Mouse (Mus musculus): ENCODE measurements around the gene Ssh2. TPM values are rescaled to one million over a fixed set of nuclear protein-coding genes. Genes with fewer than 3 reads are reported as not detected.

Gene Ssh2
- polyA plus RNA-seq, 1 experiment from 2014 or later, result 13.8 TPM

GRCm38 (mm10) chr11:77456866-77457265 lies 240.8 kb downstream of the Ssh2 start:
- 0 out of 2 replicates have a peak, but pooled peaks cover 2% of the 10 kb centered on the region for H3K4me1 ChIP-seq (ENCODE audit: control insufficient read depth, insufficient read depth, low read depth, low read length)
- ATAC-seq, result no peak
- WGBS, result 65% methylated on average over 6 of the region's 6 CpGs

DNA sequence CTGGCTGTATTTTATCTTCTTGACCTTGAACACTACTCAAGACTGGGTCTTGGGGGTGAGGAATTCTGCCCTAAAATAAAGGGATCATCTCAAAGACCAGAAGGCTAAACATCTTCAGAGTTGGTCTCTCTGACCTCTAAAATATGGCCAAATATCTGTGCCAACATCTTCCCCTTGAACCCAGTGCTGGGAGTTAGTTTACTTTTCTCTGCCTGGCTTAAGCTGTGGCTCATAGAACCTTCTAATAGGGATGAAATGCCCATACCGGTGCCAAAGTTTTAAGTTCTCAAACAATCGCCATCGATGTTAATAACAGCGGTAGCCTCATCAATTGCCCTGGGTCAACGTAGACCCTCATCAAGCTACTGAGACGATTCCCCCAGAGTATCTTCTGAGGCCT lies 245.8 kb downstream of the Ssh2 start:
- Histone ChIP-seq H3K4me1 (ENCODE audit: control insufficient read depth, insufficient read depth, low read depth, low read length) (peaks cover 8% of the 10 kb centered on the region; the same call in 1 of the 2 replicates), H3K36me3 (ENCODE audit: control insufficient read depth, insufficient read depth, low read length) (no peaks in the 10 kb centered on the region), H3K27ac (ENCODE audit: low read depth, low read length) (no peak overlapping the region), H3K9me3 (ENCODE audit: control insufficient read depth, low read length) (no peaks in the 10 kb centered on the region), H3K9ac (ENCODE audit: low read depth, low read length) (peak overlapping the region; percentile 66), H3K4me3 (ENCODE audit: low read length) (peak overlapping the region; percentile 59), H3K27me3 (replicated peaks; ENCODE audit: control insufficient read depth, insufficient read depth, low read length) (peaks cover 18% of the 10 kb centered on the region), H3K4me2 (ENCODE audit: low read length) (peak overlapping the region; percentile 99)
- no peak for ATAC-seq
- WGBS, result 2% methylated on average over 6 of the region's 6 CpGs

More at GRCm38 (mm10) chr11:77456866-77457265, 240.8 kb downstream of the Ssh2 start:
- Histone ChIP-seq H3K9ac (ENCODE audit: low read depth, low read length) (no peak overlapping the region), H3K4me2 (ENCODE audit: low read length) (no peak overlapping the region), H3K27ac (ENCODE audit: low read depth, low read length) (no peak overlapping the region), H3K4me3 (ENCODE audit: low read length) (no peak overlapping the region), H3K9me3 (ENCODE audit: control insufficient read depth, low read length) (no peaks in the 10 kb centered on the region), H3K27me3 (replicated peaks; ENCODE audit: control insufficient read depth, insufficient read depth, low read length) (peaks cover 7% of the 10 kb centered on the region), H3K36me3 (ENCODE audit: control insufficient read depth, insufficient read depth, low read length) (peaks cover 11% of the 10 kb centered on the region)

DNA sequence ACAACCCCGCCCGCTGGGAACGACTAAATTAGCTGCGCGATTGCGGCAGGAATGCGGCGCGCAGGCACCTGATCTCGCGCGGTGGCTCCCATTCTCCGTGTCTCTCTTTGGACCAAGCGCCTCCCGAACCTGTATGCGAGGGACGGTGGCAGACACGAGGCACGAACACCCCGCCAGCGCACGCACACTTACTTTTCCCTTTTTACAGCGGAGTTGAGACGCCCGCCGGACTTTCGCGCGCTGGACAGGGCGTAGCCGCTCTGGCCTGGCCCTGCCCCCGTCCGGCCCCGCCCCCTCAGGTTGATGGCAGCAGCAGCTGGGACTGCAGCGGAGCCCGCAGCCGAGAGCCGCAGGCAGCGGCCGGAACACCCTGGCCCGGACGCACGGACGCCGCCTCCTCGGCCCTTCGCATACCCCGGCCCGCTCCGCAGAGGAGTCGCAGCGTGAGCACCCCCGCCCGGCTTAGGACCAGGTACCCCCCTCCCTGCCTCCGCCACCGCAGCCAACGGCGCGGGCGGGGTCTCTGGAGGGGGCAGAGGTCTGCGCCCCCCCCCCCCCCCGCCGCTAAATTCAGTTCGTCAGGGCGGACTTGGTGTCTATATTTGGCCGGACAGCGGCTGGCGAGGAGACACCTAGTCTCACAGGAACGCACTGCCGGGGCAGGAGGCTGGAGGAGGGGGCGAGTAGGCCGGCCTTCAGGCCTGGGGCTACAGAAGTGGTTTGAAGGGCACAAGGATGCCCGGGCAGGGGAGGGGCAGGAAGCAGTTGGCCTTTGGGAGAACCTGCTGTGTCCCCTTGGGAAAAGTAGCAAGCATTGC lies 246.4 kb downstream of the Ssh2 start, which contains the start of gene Coro6:
Gene Coro6, plus strand, starts transcription at position 129 of the 818 bp plus-strand sequence.
- peak within 1 kb of the TSS; percentile 59 for H3K4me3 ChIP-seq (ENCODE audit: low read length)
- no peak within 1 kb of the TSS for H3K27ac ChIP-seq (ENCODE audit: low read depth, low read length)
- H3K27me3 ChIP-seq (replicated peaks; ENCODE audit: control insufficient read depth, insufficient read depth, low read length), result peaks cover 23% of the 10 kb centered on the region
- no peaks in the 10 kb centered on the region for H3K36me3 ChIP-seq (ENCODE audit: control insufficient read depth, insufficient read depth, low read length)
- no peaks in the 10 kb centered on the region for H3K9me3 ChIP-seq (ENCODE audit: control insufficient read depth, low read length)
- ATAC-seq, result peak; percentile 44; the same call in 1 of the 2 replicates
- peak within 1 kb of the TSS; percentile 66 for H3K9ac ChIP-seq (ENCODE audit: low read depth, low read length)
- H3K4me1 ChIP-seq (ENCODE audit: control insufficient read depth, insufficient read depth, low read depth, low read length), result peaks cover 8% of the 10 kb centered on the region; the same call in 1 of the 2 replicates
- H3K4me2 ChIP-seq (ENCODE audit: low read length), result peak within 1 kb of the TSS; percentile 99
- WGBS, result under 1% methylated on average over 41 of the region's 73 CpGs

- H3K4me3 ChIP-seq (ENCODE audit: low read length), result peak overlapping the region; percentile 59
- no peaks in the 10 kb centered on the region for H3K36me3 ChIP-seq (ENCODE audit: control insufficient read depth, insufficient read depth, low read length)
- no peak overlapping the region for H3K9ac ChIP-seq (ENCODE audit: low read depth, low read length)
- H3K27ac ChIP-seq (ENCODE audit: low read depth, low read length), result no peak overlapping the region
- WGBS, result 49% methylated on average over 8 of the region's 8 CpGs
- no peak for ATAC-seq
- peaks cover 8% of the 10 kb centered on the region; the same call in 1 of the 2 replicates for H3K4me1 ChIP-seq (ENCODE audit: control insufficient read depth, insufficient read depth, low read depth, low read length)
- H3K27me3 ChIP-seq (replicated peaks; ENCODE audit: control insufficient read depth, insufficient read depth, low read length), result peaks cover 23% of the 10 kb centered on the region
- H3K9me3 ChIP-seq (ENCODE audit: control insufficient read depth, low read length), result no peaks in the 10 kb centered on the region
- H3K4me2 ChIP-seq (ENCODE audit: low read length), result peak overlapping the region; percentile 99
Observed at GRCm38 (mm10) chr11:77463101-77463445, 247.0 kb downstream of the Ssh2 start.

- H3K27ac ChIP-seq (ENCODE audit: low read depth, low read length), result no peak overlapping the region
- 83% methylated on average over 10 of the region's 10 CpGs for WGBS
- no peak overlapping the region for H3K9ac ChIP-seq (ENCODE audit: low read depth, low read length)
- H3K4me2 ChIP-seq (ENCODE audit: low read length), result no peak overlapping the region
- no peak overlapping the region for H3K4me3 ChIP-seq (ENCODE audit: low read length)
- peaks cover 8% of the 10 kb centered on the region; the same call in 1 of the 2 replicates for H3K4me1 ChIP-seq (ENCODE audit: control insufficient read depth, insufficient read depth, low read depth, low read length)
- H3K36me3 ChIP-seq (ENCODE audit: control insufficient read depth, insufficient read depth, low read length), result no peaks in the 10 kb centered on the region
- peaks cover 23% of the 10 kb centered on the region for H3K27me3 ChIP-seq (replicated peaks; ENCODE audit: control insufficient read depth, insufficient read depth, low read length)
- H3K9me3 ChIP-seq (ENCODE audit: control insufficient read depth, low read length), result no peaks in the 10 kb centered on the region
- ATAC-seq, result no peak
Observed at GRCm38 (mm10) chr11:77463786-77464185, 247.7 kb downstream of the Ssh2 start.

GRCm38 (mm10) chr11:77464684-77465083 lies 248.6 kb downstream of the Ssh2 start:
- no peak overlapping the region for H3K4me2 ChIP-seq (ENCODE audit: low read length)
- no peak overlapping the region for H3K27ac ChIP-seq (ENCODE audit: low read depth, low read length)
- H3K4me3 ChIP-seq (ENCODE audit: low read length), result no peak overlapping the region
- H3K27me3 ChIP-seq (replicated peaks; ENCODE audit: control insufficient read depth, insufficient read depth, low read length), result peaks cover 23% of the 10 kb centered on the region
- H3K9ac ChIP-seq (ENCODE audit: low read depth, low read length), result no peak overlapping the region
- no peak for ATAC-seq
- H3K9me3 ChIP-seq (ENCODE audit: control insufficient read depth, low read length), result no peaks in the 10 kb centered on the region
- no peaks in the 10 kb centered on the region for H3K36me3 ChIP-seq (ENCODE audit: control insufficient read depth, insufficient read depth, low read length)
- peaks cover 8% of the 10 kb centered on the region; the same call in 1 of the 2 replicates for H3K4me1 ChIP-seq (ENCODE audit: control insufficient read depth, insufficient read depth, low read depth, low read length)
- WGBS, result 38% methylated on average over 4 of the region's 4 CpGs

DNA sequence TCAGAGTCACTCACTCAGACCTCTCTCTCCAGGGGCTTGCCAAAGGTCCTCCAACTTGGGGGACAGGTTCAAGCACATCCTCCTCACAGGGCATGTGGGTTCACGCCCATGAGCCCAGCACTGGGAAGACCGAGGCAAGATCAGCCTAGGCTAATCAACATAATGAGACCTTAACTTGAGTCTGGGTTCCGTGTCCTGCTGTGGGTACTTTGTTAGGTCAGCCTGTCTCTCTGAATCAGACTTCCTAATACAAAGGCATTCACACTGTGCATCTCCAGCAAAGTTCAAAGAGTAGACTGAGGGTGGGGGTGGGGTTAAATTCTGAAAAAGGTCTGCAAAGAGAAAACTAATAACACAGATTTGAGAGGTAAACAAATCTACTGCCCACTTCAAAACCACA lies 249.0 kb downstream of the Ssh2 start:
- no peak for ATAC-seq
- H3K27ac ChIP-seq (ENCODE audit: low read depth, low read length), result no peak overlapping the region
- no peak overlapping the region for H3K4me3 ChIP-seq (ENCODE audit: low read length)
- no peak overlapping the region for H3K4me2 ChIP-seq (ENCODE audit: low read length)
- no peak overlapping the region for H3K9ac ChIP-seq (ENCODE audit: low read depth, low read length)
- WGBS, result 51% methylated on average over 3 of the region's 3 CpGs
- no peaks in the 10 kb centered on the region for H3K9me3 ChIP-seq (ENCODE audit: control insufficient read depth, low read length)
- peaks cover 8% of the 10 kb centered on the region; the same call in 1 of the 2 replicates for H3K4me1 ChIP-seq (ENCODE audit: control insufficient read depth, insufficient read depth, low read depth, low read length)
- peaks cover 23% of the 10 kb centered on the region for H3K27me3 ChIP-seq (replicated peaks; ENCODE audit: control insufficient read depth, insufficient read depth, low read length)
- no peaks in the 10 kb centered on the region for H3K36me3 ChIP-seq (ENCODE audit: control insufficient read depth, insufficient read depth, low read length)

GRCm38 (mm10) chr11:77466544-77466943 lies 250.5 kb downstream of the Ssh2 start:
- ATAC-seq, result no peak
- Histone ChIP-seq H3K27me3 (replicated peaks; ENCODE audit: control insufficient read depth, insufficient read depth, low read length) (peaks cover 16% of the 10 kb centered on the region), H3K4me2 (ENCODE audit: low read length) (no peak overlapping the region), H3K9ac (ENCODE audit: low read depth, low read length) (no peak overlapping the region), H3K27ac (ENCODE audit: low read depth, low read length) (no peak overlapping the region), H3K4me1 (ENCODE audit: control insufficient read depth, insufficient read depth, low read depth, low read length) (peaks cover 8% of the 10 kb centered on the region; the same call in 1 of the 2 replicates), H3K9me3 (ENCODE audit: control insufficient read depth, low read length) (no peaks in the 10 kb centered on the region), H3K36me3 (ENCODE audit: control insufficient read depth, insufficient read depth, low read length) (peaks cover 7% of the 10 kb centered on the region; the same call in 1 of the 2 replicates), H3K4me3 (ENCODE audit: low read length) (no peak overlapping the region)
- 46% methylated on average over 9 of the region's 9 CpGs for WGBS

GRCm38 (mm10) chr11:77467157-77467556 lies 251.1 kb downstream of the Ssh2 start:
- Histone ChIP-seq H3K4me2 (ENCODE audit: low read length) (no peak overlapping the region), H3K9ac (ENCODE audit: low read depth, low read length) (no peak overlapping the region), H3K27ac (ENCODE audit: low read depth, low read length) (no peak overlapping the region), H3K27me3 (replicated peaks; ENCODE audit: control insufficient read depth, insufficient read depth, low read length) (peaks cover 16% of the 10 kb centered on the region), H3K9me3 (ENCODE audit: control insufficient read depth, low read length) (no peaks in the 10 kb centered on the region), H3K4me3 (ENCODE audit: low read length) (no peak overlapping the region), H3K4me1 (ENCODE audit: control insufficient read depth, insufficient read depth, low read depth, low read length) (peaks cover 4% of the 10 kb centered on the region; the same call in 1 of the 2 replicates), H3K36me3 (ENCODE audit: control insufficient read depth, insufficient read depth, low read length) (peaks cover 13% of the 10 kb centered on the region)
- ATAC-seq, result 0 out of 2 replicates have a peak, but pooled peaks have one; percentile 3
- 7% methylated on average over 23 of the region's 25 CpGs for WGBS
